Mouse (Mus musculus) NIH3T3 (cell line): ENCODE measurements around the gene Tbpl1.

ENCODE experiments used
- DNase-seq: peaks from one replicate; pipeline ENCODE4 v3.0.0-alpha.2; 2012; ENCODE audit warnings: low read depth

Gene Tbpl1

GRCm38 (mm10) chr10:22731272-22732093 is at the start of gene Tbpl1:
Gene Tbpl1 (minus strand): TSS chr10:22731938.
- DNase-seq: peak; percentile 99

GRCm38 (mm10) chr10:22781466-22781865 is 49.7 kb upstream of the Tbpl1 start:
- DNase-seq: peak; percentile 9

GRCm38 (mm10) chr10:22777939-22778338 is 46.2 kb upstream of the Tbpl1 start:
- peak; percentile 59 for DNase-seq

- peak; percentile 58 for DNase-seq
Measured at GRCm38 (mm10) chr10:22776007-22776698, 44.4 kb upstream of the Tbpl1 start.

GRCm38 (mm10) chr10:22775456-22775855 is 43.7 kb upstream of the Tbpl1 start:
- no peak for DNase-seq

GRCm38 (mm10) chr10:22774626-22775025 is 42.9 kb upstream of the Tbpl1 start:
- DNase-seq: no peak

GRCm38 (mm10) chr10:22754240-22754639 is 22.5 kb upstream of the Tbpl1 start:
- DNase-seq: no peak

GRCm38 (mm10) chr10:22751175-22751682 is 19.5 kb upstream of the Tbpl1 start:
- DNase-seq: no peak

GRCm38 (mm10) chr10:22746334-22747322 is 14.9 kb upstream of the Tbpl1 start:
- DNase-seq: peak; percentile 44

- no peak for DNase-seq
Measured at GRCm38 (mm10) chr10:22745922-22746321, 14.2 kb upstream of the Tbpl1 start.

- no peak for DNase-seq
Measured at GRCm38 (mm10) chr10:22732181-22732580, 443 bp upstream of the Tbpl1 start.

GRCm38 (mm10) chr10:22730992-22731271 is 806 bp downstream of the Tbpl1 start:
- no peak for DNase-seq

- peak; percentile 26 for DNase-seq
Measured at GRCm38 (mm10) chr10:22730266-22730991, 1.3 kb downstream of the Tbpl1 start.

GRCm38 (mm10) chr10:22728257-22728656 is 3.5 kb downstream of the Tbpl1 start:
- DNase-seq: peak; percentile 22

- DNase-seq: no peak
Measured at GRCm38 (mm10) chr10:22726295-22726694, 5.4 kb downstream of the Tbpl1 start.

- DNase-seq: no peak
Measured at GRCm38 (mm10) chr10:22725166-22725565, 6.6 kb downstream of the Tbpl1 start.

- DNase-seq: no peak
Measured at GRCm38 (mm10) chr10:22720781-22721529, 10.8 kb downstream of the Tbpl1 start.

GRCm38 (mm10) chr10:22718475-22718874 is 13.3 kb downstream of the Tbpl1 start:
- DNase-seq: no peak

- DNase-seq: peak; percentile 73
Measured at GRCm38 (mm10) chr10:22714520-22714919, 17.2 kb downstream of the Tbpl1 start.

GRCm38 (mm10) chr10:22712955-22713354 is 18.8 kb downstream of the Tbpl1 start:
- no peak for DNase-seq
